Mouse (Mus musculus): Measurements from ENCODE around the gene Gm11168. TPM values are rescaled to one million over a fixed set of nuclear protein-coding genes. Genes with fewer than 3 reads are reported as not detected.
"Not testable (repeated sequence)": the region's sequence is repeated elsewhere in the genome, so short reads cannot be mapped to it uniquely, and the experiment has no call there.

Gm11168 gene
- polyA plus RNA-seq, 1 experiment from 2014 or later: not detected

DNA sequence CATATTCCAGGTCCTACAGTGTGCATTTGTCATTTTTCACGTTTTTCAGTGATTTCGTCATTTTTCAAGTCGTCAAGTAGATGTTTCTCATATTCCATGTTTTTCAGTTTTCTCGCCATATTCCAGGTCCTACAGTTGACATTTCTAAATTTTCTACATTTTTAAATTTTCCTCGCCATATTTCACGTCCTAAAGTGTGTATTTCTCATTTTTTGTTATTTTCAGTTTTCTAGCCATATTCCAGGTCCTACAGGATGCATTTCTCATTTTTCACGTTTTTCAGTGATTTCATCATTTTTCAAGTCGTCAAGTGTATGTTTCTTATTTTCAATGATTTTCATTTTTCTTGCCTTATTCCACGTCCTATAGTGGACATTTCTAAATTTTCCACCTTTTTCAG is 23.6 kb downstream of the Gm11168 start:
- H3K27me3 ChIP-seq (ENCODE audit: control insufficient read depth, insufficient read depth, low read length); ATAC-seq (ENCODE audit: insufficient number of reproducible peaks, insufficient read depth, low FRiP score, low read depth); H3K4me2 ChIP-seq (ENCODE audit: low read length); H3K4me3 ChIP-seq (ENCODE audit: control insufficient read depth in 1 of 2, insufficient read depth in 1 of 2, low read depth in 1 of 2, low read length in 2 of 2); H3K4me1 ChIP-seq (ENCODE audit: control insufficient read depth in 2 of 2, insufficient read depth in 2 of 2, low read length in 2 of 2); H3K27ac ChIP-seq (replicated peaks in 1 of 2; ENCODE audit: control insufficient read depth in 1 of 2, insufficient read depth in 1 of 2, low read depth in 2 of 2, low read length in 2 of 2); H3K9me3 ChIP-seq (ENCODE audit: control insufficient read depth, low read length); H3K36me3 ChIP-seq (ENCODE audit: control insufficient read depth, insufficient read depth, low read length); H3K9ac ChIP-seq (ENCODE audit: low read length): not testable (repeated sequence)
- 60% methylated on average over 9 of the region's 9 CpGs for WGBS

DNA sequence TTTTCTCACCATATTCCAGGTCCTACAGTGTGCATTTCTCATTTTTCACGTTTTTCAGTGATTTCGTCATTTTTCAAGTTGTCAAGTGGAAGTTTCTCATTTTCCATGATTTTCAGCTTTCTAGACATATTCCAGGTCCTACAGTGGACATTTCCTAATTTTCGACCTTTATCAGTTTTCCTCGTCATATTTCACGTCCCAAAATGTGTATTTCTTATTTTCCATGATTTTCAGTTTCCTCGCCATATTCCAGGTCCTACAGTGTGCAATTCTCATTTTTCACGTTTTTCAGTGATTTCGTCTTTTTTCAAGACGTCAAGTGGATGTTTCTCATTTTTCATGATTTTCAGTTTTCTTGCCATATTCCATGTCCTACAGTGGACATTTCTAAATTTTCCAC is 24.1 kb downstream of the Gm11168 start:
- H3K27me3 ChIP-seq (ENCODE audit: control insufficient read depth, insufficient read depth, low read length); H3K36me3 ChIP-seq (ENCODE audit: control insufficient read depth, insufficient read depth, low read length); ATAC-seq (ENCODE audit: insufficient number of reproducible peaks, insufficient read depth, low FRiP score, low read depth); H3K27ac ChIP-seq (replicated peaks in 1 of 2; ENCODE audit: control insufficient read depth in 1 of 2, insufficient read depth in 1 of 2, low read depth in 2 of 2, low read length in 2 of 2); H3K9me3 ChIP-seq (ENCODE audit: control insufficient read depth, low read length); H3K4me3 ChIP-seq (ENCODE audit: control insufficient read depth in 1 of 2, insufficient read depth in 1 of 2, low read depth in 1 of 2, low read length in 2 of 2); H3K9ac ChIP-seq (ENCODE audit: low read length); H3K4me2 ChIP-seq (ENCODE audit: low read length); H3K4me1 ChIP-seq (ENCODE audit: control insufficient read depth in 2 of 2, insufficient read depth in 2 of 2, low read length in 2 of 2): not testable (repeated sequence)
- 64% methylated on average over 9 of the region's 9 CpGs for whole genome bisulfite sequencing

DNA sequence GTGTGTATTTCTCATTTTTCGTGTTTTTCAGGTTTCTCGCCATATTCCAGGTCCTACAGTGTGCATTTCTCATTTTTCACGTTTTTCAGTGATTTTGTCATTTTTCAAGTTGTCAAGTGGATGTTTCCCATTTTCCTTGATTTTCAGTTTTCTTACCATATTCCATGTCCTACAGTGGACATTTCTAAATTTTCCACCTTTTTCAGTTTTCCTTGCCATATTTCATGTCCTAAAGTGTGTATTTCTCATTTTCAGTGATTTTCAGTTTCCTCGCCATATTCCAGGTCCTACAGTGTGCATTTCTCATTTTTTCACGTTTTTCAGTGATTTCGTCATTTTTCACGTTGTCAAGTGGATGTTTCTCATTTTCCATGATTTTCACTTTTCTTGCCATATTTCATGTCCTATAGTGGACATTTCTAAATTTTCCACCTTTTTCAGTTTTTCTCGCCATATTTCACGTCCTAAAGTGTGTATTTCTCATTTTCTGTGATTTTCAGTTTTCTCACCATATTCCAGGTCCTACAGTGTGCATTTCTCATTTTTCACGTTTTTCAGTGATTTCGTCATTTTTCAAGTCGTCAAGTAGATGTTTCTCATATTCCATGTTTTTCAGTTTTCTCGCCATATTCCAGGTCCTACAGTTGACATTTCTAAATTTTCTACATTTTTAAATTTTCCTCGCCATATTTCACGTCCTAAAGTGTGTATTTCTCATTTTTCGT is 26.3 kb downstream of the Gm11168 start:
- not testable (repeated sequence) for H3K27me3 ChIP-seq (ENCODE audit: control insufficient read depth, insufficient read depth, low read length); H3K4me1 ChIP-seq (ENCODE audit: control insufficient read depth in 2 of 2, insufficient read depth in 2 of 2, low read length in 2 of 2); ATAC-seq (ENCODE audit: insufficient number of reproducible peaks, insufficient read depth, low FRiP score, low read depth); H3K9ac ChIP-seq (ENCODE audit: low read length); H3K27ac ChIP-seq (replicated peaks in 1 of 2; ENCODE audit: control insufficient read depth in 1 of 2, insufficient read depth in 1 of 2, low read depth in 2 of 2, low read length in 2 of 2); H3K4me2 ChIP-seq (ENCODE audit: low read length); H3K9me3 ChIP-seq (ENCODE audit: control insufficient read depth, low read length); H3K4me3 ChIP-seq (ENCODE audit: control insufficient read depth in 1 of 2, insufficient read depth in 1 of 2, low read depth in 1 of 2, low read length in 2 of 2); H3K36me3 ChIP-seq (ENCODE audit: control insufficient read depth, insufficient read depth, low read length)
- 60% methylated on average over 12 of the region's 16 CpGs for WGBS

DNA sequence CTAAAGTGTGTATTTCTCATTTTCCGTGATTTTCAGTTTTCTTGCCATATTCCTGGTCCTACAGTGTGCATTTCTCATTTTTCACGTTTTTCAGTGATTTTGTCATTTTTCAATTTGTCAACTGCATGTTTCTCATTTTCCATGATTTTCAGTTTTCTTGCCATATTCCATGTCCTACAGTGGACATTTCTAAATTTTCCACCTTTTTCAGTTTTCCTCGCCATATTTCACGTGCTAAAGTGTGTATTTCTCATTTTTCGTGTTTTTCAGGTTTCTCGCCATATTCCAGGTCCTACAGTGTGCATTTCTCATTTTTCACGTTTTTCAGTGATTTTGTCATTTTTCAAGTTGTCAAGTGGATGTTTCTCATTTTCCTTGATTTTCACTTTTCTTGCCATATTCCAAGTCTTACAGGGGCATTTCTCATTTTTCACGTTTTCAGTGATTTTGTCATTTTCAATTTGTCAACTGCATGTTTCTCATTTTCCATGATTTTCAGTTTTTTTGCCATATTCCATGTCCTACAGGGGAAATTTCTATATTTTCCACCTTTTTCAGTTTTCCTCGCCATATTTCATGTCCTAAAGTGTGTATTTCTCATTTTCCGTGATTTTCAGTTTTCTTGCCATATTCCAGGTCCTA is 27.7 kb downstream of the Gm11168 start:
- H3K27ac ChIP-seq (replicated peaks in 1 of 2; ENCODE audit: control insufficient read depth in 1 of 2, insufficient read depth in 1 of 2, low read depth in 2 of 2, low read length in 2 of 2); H3K9me3 ChIP-seq (ENCODE audit: control insufficient read depth, low read length); H3K4me2 ChIP-seq (ENCODE audit: low read length); H3K4me3 ChIP-seq (ENCODE audit: control insufficient read depth in 1 of 2, insufficient read depth in 1 of 2, low read depth in 1 of 2, low read length in 2 of 2); H3K9ac ChIP-seq (ENCODE audit: low read length); H3K36me3 ChIP-seq (ENCODE audit: control insufficient read depth, insufficient read depth, low read length); H3K4me1 ChIP-seq (ENCODE audit: control insufficient read depth in 2 of 2, insufficient read depth in 2 of 2, low read length in 2 of 2); H3K27me3 ChIP-seq (ENCODE audit: control insufficient read depth, insufficient read depth, low read length): not testable (repeated sequence)
- WGBS: 50% methylated on average over 2 of the region's 10 CpGs
- peak; percentile 44; the same call in 1 of the 2 replicates for ATAC-seq (ENCODE audit: insufficient number of reproducible peaks, insufficient read depth, low FRiP score, low read depth)

DNA sequence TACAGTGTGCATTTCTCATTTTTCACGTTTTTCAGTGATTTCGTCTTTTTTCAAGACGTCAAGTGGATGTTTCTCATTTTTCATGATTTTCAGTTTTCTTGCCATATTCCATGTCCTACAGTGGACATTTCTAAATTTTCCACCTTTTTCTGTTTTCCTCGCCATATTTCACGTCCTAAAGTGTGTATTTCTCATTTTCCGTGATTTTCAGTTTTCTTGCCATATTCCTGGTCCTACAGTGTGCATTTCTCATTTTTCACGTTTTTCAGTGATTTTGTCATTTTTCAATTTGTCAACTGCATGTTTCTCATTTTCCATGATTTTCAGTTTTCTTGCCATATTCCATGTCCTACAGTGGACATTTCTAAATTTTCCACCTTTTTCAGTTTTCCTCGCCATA is 31.2 kb downstream of the Gm11168 start, which contains the start of gene Gm17535:
Gene Gm17535, plus strand, starts transcription at position 301 of the 400 bp plus-strand sequence.
- not testable (repeated sequence) for H3K4me1 ChIP-seq (ENCODE audit: control insufficient read depth in 2 of 2, insufficient read depth in 2 of 2, low read length in 2 of 2); ATAC-seq (ENCODE audit: insufficient number of reproducible peaks, insufficient read depth, low FRiP score, low read depth); H3K9ac ChIP-seq (ENCODE audit: low read length); H3K4me3 ChIP-seq (ENCODE audit: control insufficient read depth in 1 of 2, insufficient read depth in 1 of 2, low read depth in 1 of 2, low read length in 2 of 2); H3K9me3 ChIP-seq (ENCODE audit: control insufficient read depth, low read length); H3K4me2 ChIP-seq (ENCODE audit: low read length); H3K27me3 ChIP-seq (ENCODE audit: control insufficient read depth, insufficient read depth, low read length); H3K36me3 ChIP-seq (ENCODE audit: control insufficient read depth, insufficient read depth, low read length); H3K27ac ChIP-seq (replicated peaks in 1 of 2; ENCODE audit: control insufficient read depth in 1 of 2, insufficient read depth in 1 of 2, low read depth in 2 of 2, low read length in 2 of 2)
- WGBS: no CpG with 5 or more reads among the region's 8 CpGs

DNA sequence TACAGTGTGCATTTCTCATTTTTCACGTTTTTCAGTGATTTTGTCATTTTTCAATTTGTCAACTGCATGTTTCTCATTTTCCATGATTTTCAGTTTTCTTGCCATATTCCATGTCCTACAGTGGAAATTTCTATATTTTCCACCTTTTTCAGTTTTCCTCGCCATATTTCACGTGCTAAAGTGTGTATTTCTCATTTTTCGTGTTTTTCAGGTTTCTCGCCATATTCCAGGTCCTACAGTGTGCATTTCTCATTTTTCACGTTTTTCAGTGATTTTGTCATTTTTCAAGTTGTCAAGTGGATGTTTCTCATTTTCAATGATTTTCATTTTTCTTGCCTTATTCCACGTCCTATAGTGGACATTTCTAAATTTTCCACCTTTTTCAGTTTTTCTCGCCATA is 33.4 kb downstream of the Gm11168 start, which contains the start of gene Gm10715:
Gene Gm10715, plus strand, starts transcription at position 301 of the 400 bp plus-strand sequence.
- not testable (repeated sequence) for H3K27ac ChIP-seq (replicated peaks in 1 of 2; ENCODE audit: control insufficient read depth in 1 of 2, insufficient read depth in 1 of 2, low read depth in 2 of 2, low read length in 2 of 2); H3K9me3 ChIP-seq (ENCODE audit: control insufficient read depth, low read length); H3K9ac ChIP-seq (ENCODE audit: low read length); H3K4me2 ChIP-seq (ENCODE audit: low read length); ATAC-seq (ENCODE audit: insufficient number of reproducible peaks, insufficient read depth, low FRiP score, low read depth); H3K36me3 ChIP-seq (ENCODE audit: control insufficient read depth, insufficient read depth, low read length); H3K4me1 ChIP-seq (ENCODE audit: control insufficient read depth in 2 of 2, insufficient read depth in 2 of 2, low read length in 2 of 2); H3K27me3 ChIP-seq (ENCODE audit: control insufficient read depth, insufficient read depth, low read length); H3K4me3 ChIP-seq (ENCODE audit: control insufficient read depth in 1 of 2, insufficient read depth in 1 of 2, low read depth in 1 of 2, low read length in 2 of 2)
- WGBS: 71% methylated on average over 6 of the region's 8 CpGs

DNA sequence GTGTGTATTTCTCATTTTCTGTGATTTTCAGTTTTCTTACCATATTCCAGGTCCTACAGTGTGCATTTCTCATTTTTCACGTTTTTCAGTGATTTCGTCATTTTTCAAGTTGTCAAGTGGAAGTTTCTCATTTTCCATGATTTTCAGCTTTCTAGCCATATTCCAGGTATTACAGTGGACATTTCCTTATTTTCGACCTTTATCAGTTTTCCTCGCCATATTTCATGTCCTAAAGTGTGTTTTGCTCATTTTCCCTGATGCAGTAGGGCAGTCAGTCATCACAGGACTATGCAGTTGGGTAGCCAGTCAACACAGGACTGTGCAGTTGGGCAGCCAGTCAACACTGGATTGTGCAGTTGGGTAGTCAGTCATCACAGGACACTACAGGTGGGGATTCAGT is 35.0 kb downstream of the Gm11168 start:
- H3K4me2 ChIP-seq (ENCODE audit: low read length); H3K36me3 ChIP-seq (ENCODE audit: control insufficient read depth, insufficient read depth, low read length); H3K27ac ChIP-seq (replicated peaks in 1 of 2; ENCODE audit: control insufficient read depth in 1 of 2, insufficient read depth in 1 of 2, low read depth in 2 of 2, low read length in 2 of 2); ATAC-seq (ENCODE audit: insufficient number of reproducible peaks, insufficient read depth, low FRiP score, low read depth); H3K4me3 ChIP-seq (ENCODE audit: control insufficient read depth in 1 of 2, insufficient read depth in 1 of 2, low read depth in 1 of 2, low read length in 2 of 2); H3K9ac ChIP-seq (ENCODE audit: low read length); H3K4me1 ChIP-seq (ENCODE audit: control insufficient read depth in 2 of 2, insufficient read depth in 2 of 2, low read length in 2 of 2); H3K27me3 ChIP-seq (ENCODE audit: control insufficient read depth, insufficient read depth, low read length); H3K9me3 ChIP-seq (ENCODE audit: control insufficient read depth, low read length): not testable (repeated sequence)
- whole genome bisulfite sequencing: 56% methylated on average over 4 of the region's 4 CpGs
